Mouse (Mus musculus): Measurements from ENCODE around the gene Nudt22. TPM values are rescaled to one million over a fixed set of nuclear protein-coding genes. Genes with fewer than 3 reads are reported as not detected.

The Nudt22 gene
- polyA plus RNA-seq, 1 experiment: 7.7 TPM

DNA sequence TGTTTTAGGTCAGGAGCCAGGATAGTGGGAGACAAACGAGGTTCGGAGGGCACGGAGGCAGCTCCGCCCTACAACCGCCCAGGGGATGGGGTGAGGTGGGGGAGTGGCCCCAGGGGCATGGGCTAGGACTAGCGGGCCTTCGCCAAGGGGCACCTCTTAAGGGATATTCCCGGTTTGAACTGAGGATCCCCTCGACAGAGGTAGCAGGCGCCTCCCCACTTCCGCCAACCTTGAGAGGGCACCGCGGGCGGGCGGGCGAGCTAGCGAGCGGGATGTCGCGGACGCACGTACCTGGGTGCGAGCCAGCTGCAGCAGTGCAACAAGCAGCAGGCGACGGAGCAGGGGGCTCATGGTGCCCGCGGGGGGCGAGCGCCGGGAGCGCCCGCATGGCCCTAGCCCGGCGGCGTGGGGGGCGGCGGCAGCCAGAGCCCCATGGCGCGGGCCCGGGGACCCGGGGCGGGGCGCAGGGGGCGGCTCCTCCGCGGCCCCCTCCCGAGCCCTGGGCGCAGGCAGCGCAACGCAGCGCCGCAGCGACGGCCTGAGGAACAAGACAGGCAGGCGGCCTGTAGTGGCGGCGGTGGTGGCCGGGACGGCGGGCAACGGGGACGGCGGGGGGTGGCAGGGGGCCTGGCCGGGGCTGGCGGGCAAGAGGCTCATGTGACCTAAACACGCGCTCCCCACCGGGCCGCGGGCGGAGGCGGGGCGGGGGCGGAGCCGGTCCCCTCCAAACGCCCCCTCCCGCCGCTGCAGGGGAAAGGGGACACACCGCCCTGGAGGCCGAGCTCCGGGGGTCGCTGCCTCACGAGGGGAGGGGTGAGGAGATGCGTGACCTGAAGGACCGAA, 8.6 kb downstream of the Nudt22 start, which contains the start of gene Vegfb:
TSS of gene Vegfb (minus strand) at position 591 of the 843 bp plus-strand sequence.
- Histone ChIP-seq H3K9me3 (replicated peaks; ENCODE audit: control insufficient read depth, insufficient read depth, low read length, poor library complexity, severe bottlenecking) (no peaks in the 10 kb centered on the region), H3K9ac (ENCODE audit: low read depth, poor library complexity, severe bottlenecking) (peak within 1 kb of the TSS; percentile 91), H3K27ac (ENCODE audit: insufficient read depth, low read length) (no peak within 1 kb of the TSS), H3K36me3 (ENCODE audit: control insufficient read depth, insufficient read depth, low read length, poor library complexity, severe bottlenecking) (peaks cover 9% of the 10 kb centered on the region; the same call in 1 of the 2 replicates), H3K4me3 (ENCODE audit: low read depth, low read length) (peak within 1 kb of the TSS; percentile 74), H3K27me3 (ENCODE audit: control insufficient read depth, insufficient read depth, low read length, poor library complexity, severe bottlenecking) (no peaks in the 10 kb centered on the region), H3K4me1 (ENCODE audit: control insufficient read depth, insufficient read depth, low read length) (no peaks in the 10 kb centered on the region)
- TF ChIP-seq EP300 (IDR thresholded peaks at IDR 0.05; ENCODE audit: insufficient read depth, low read depth, low read length): no peak
- TF ChIP-seq CTCF (IDR thresholded peaks at IDR 0.05; ENCODE audit: low read depth, low read length): no peak
- no peak for TF ChIP-seq POLR2A (IDR thresholded peaks at IDR 0.05; ENCODE audit: insufficient read depth, low read length)

DNA sequence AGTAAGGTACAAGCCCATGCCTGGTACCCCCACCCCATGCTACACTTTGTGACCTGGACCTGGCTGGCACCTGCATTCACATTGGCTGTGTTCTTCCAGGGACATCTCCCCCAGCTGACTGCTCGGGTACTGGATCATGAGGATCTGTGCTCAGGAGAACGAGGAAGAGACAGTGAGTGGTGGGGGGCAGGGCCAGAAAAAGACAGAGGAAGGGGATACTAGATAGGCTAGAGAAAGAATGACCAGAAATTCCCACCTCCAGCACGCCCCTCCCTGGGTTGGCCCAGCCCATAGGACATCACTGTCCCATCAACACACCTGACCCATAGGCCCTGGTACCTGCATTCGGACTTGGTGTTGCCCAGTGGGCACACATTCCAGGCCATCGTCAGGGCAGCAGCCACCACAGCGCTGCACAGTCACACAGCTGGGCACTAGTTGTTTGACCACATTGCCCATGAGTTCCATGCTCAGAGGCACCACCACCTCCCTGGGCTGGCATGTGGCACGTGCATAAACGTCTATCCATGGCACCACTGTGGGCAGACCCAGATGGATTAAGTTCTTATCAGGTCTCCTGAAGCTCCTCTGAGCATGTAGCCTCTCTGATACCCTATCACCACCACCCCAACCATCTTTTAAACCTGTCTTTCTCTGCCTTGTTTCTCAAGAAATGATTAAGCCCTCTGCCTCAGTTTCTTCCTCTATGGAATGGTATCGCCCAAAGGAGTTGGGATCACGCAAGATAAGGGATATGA, 9.8 kb downstream of the Nudt22 start:
- Histone ChIP-seq H3K9ac (ENCODE audit: low read depth, poor library complexity, severe bottlenecking) (peak overlapping the region; percentile 91), H3K9me3 (replicated peaks; ENCODE audit: control insufficient read depth, insufficient read depth, low read length, poor library complexity, severe bottlenecking) (no peaks in the 10 kb centered on the region), H3K27ac (ENCODE audit: insufficient read depth, low read length) (no peak overlapping the region), H3K36me3 (ENCODE audit: control insufficient read depth, insufficient read depth, low read length, poor library complexity, severe bottlenecking) (peaks cover 12% of the 10 kb centered on the region; the same call in 1 of the 2 replicates), H3K4me1 (ENCODE audit: control insufficient read depth, insufficient read depth, low read length) (no peaks in the 10 kb centered on the region), H3K4me3 (ENCODE audit: low read depth, low read length) (peak overlapping the region; percentile 5), H3K27me3 (ENCODE audit: control insufficient read depth, insufficient read depth, low read length, poor library complexity, severe bottlenecking) (no peaks in the 10 kb centered on the region)
- TF ChIP-seq EP300 (IDR thresholded peaks at IDR 0.05; ENCODE audit: insufficient read depth, low read depth, low read length) (no peak), POLR2A (IDR thresholded peaks at IDR 0.05; ENCODE audit: insufficient read depth, low read length) (no peak), CTCF (IDR thresholded peaks at IDR 0.05; ENCODE audit: low read depth, low read length) (no peak)

DNA sequence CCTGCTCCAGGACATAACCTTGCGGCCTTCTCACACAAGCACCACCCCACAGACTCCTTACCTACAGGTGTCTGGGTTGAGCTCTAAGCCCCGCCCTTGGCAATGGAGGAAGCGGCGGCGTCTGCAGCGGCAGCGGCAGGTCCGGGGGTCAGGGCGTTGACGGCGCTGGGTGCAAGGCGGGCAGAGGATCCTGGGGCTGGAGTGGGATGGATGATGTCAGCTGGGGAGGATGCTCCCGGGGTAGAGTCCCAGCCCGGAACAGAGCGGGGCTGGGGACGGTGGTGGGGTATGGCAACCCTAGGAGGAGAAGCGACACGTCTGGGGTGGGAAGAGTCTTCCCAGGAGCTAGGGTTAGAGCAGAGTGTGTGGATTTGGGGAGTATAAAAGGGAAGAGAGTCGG, 10.6 kb downstream of the Nudt22 start:
- H3K4me3 ChIP-seq (ENCODE audit: low read depth, low read length): peak overlapping the region; percentile 40
- no peaks in the 10 kb centered on the region for H3K4me1 ChIP-seq (ENCODE audit: control insufficient read depth, insufficient read depth, low read length)
- H3K9ac ChIP-seq (ENCODE audit: low read depth, poor library complexity, severe bottlenecking): peak overlapping the region; percentile 25; the same call in 1 of the 2 replicates
- H3K9me3 ChIP-seq (replicated peaks; ENCODE audit: control insufficient read depth, insufficient read depth, low read length, poor library complexity, severe bottlenecking): no peaks in the 10 kb centered on the region
- no peak overlapping the region for H3K27ac ChIP-seq (ENCODE audit: insufficient read depth, low read length)
- TF ChIP-seq CTCF (IDR thresholded peaks at IDR 0.05; ENCODE audit: low read depth, low read length) (no peak), POLR2A (IDR thresholded peaks at IDR 0.05; ENCODE audit: insufficient read depth, low read length) (no peak), EP300 (IDR thresholded peaks at IDR 0.05; ENCODE audit: insufficient read depth, low read depth, low read length) (no peak)
- H3K36me3 ChIP-seq (ENCODE audit: control insufficient read depth, insufficient read depth, low read length, poor library complexity, severe bottlenecking): peaks cover 12% of the 10 kb centered on the region; the same call in 1 of the 2 replicates
- no peaks in the 10 kb centered on the region for H3K27me3 ChIP-seq (ENCODE audit: control insufficient read depth, insufficient read depth, low read length, poor library complexity, severe bottlenecking)

DNA sequence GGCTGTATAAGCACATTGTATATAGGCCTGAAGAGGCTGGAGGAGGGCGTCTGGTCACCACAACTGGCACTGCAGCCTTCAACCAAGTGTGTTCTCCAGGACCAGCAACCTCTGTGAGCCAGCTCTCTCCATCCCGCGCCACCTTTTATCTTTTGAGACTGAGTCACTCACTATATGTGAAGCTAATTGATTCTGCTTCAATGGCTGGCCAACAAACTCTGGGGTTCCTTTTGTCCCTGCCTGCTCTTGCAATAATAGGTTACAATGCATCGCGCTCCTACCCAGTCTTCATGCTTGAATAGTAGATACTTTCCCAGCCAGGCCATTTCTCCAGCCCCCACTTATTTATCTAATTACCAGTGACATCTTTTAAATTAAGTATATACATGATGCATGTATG, 12.3 kb downstream of the Nudt22 start:
- Histone ChIP-seq H3K36me3 (ENCODE audit: control insufficient read depth, insufficient read depth, low read length, poor library complexity, severe bottlenecking) (peaks cover 12% of the 10 kb centered on the region; the same call in 1 of the 2 replicates), H3K4me3 (ENCODE audit: low read depth, low read length) (no peak overlapping the region), H3K27ac (ENCODE audit: insufficient read depth, low read length) (no peak overlapping the region), H3K4me1 (ENCODE audit: control insufficient read depth, insufficient read depth, low read length) (no peaks in the 10 kb centered on the region), H3K27me3 (ENCODE audit: control insufficient read depth, insufficient read depth, low read length, poor library complexity, severe bottlenecking) (no peaks in the 10 kb centered on the region), H3K9ac (ENCODE audit: low read depth, poor library complexity, severe bottlenecking) (no peak overlapping the region), H3K9me3 (replicated peaks; ENCODE audit: control insufficient read depth, insufficient read depth, low read length, poor library complexity, severe bottlenecking) (no peaks in the 10 kb centered on the region)
- TF ChIP-seq EP300 (IDR thresholded peaks at IDR 0.05; ENCODE audit: insufficient read depth, low read depth, low read length) (no peak), POLR2A (IDR thresholded peaks at IDR 0.05; ENCODE audit: insufficient read depth, low read length) (no peak), CTCF (IDR thresholded peaks at IDR 0.05; ENCODE audit: low read depth, low read length) (no peak)

DNA sequence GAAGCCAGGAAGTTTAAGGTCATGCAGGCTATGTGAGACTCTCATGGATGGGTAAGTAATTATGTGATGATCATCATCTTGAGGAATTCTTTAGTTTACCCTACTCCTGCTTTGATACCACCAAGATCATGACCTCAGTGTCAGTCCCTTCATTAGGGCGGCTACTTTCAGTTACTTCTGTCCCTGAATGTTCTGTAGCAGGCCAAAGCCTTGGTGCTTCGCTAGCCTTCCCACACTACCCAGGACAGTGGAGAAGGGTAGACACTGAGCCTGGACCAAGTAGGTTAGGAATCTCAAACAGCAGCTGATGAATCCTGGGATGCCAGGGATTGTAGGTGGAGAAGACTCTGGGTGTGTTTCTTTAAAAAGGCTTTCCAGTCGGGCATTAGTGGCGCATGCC, 14.5 kb downstream of the Nudt22 start:
- Histone ChIP-seq H3K4me3 (ENCODE audit: low read depth, low read length) (no peak overlapping the region), H3K4me1 (ENCODE audit: control insufficient read depth, insufficient read depth, low read length) (no peaks in the 10 kb centered on the region), H3K27me3 (ENCODE audit: control insufficient read depth, insufficient read depth, low read length, poor library complexity, severe bottlenecking) (no peaks in the 10 kb centered on the region), H3K27ac (ENCODE audit: insufficient read depth, low read length) (no peak overlapping the region), H3K9ac (ENCODE audit: low read depth, poor library complexity, severe bottlenecking) (no peak overlapping the region), H3K9me3 (replicated peaks; ENCODE audit: control insufficient read depth, insufficient read depth, low read length, poor library complexity, severe bottlenecking) (no peaks in the 10 kb centered on the region), H3K36me3 (ENCODE audit: control insufficient read depth, insufficient read depth, low read length, poor library complexity, severe bottlenecking) (peaks cover 26% of the 10 kb centered on the region)
- TF ChIP-seq EP300 (IDR thresholded peaks at IDR 0.05; ENCODE audit: insufficient read depth, low read depth, low read length): no peak
- no peak for TF ChIP-seq CTCF (IDR thresholded peaks at IDR 0.05; ENCODE audit: low read depth, low read length)
- no peak for TF ChIP-seq POLR2A (IDR thresholded peaks at IDR 0.05; ENCODE audit: insufficient read depth, low read length)
